Mouse (Mus musculus): ENCODE results near the gene Tmeff2. TPM values are rescaled to one million over a fixed set of nuclear protein-coding genes. Genes with fewer than 3 reads are reported as not detected.

Gene Tmeff2
- total RNA-seq, 1 experiment = 0.85 TPM

- Histone ChIP-seq H3K27ac (ENCODE audit: insufficient read depth, low read depth, low read length, poor library complexity, severe bottlenecking) (no peak overlapping the region), H3K9me3 (ENCODE audit: control insufficient read depth, insufficient read depth, low read depth, low read length) (no peaks in the 10 kb centered on the region), H3K9ac (ENCODE audit: insufficient read depth, low read depth, low read length, poor library complexity, severe bottlenecking) (no peak overlapping the region), H3K4me1 (ENCODE audit: control insufficient read depth in 2 of 2, insufficient read depth in 2 of 2, low read length in 2 of 2, poor library complexity in 1 of 2) (0 out of 4 replicates have a peak, but pooled peaks cover 0 to 2% of the 10 kb centered on the region in 2 experiments), H3K4me3 (ENCODE audit: insufficient read depth in 1 of 2, low read depth in 1 of 2, low read length in 2 of 2, poor library complexity in 1 of 2, severe bottlenecking in 1 of 2) (no peak overlapping the region), H3K36me3 (ENCODE audit: control insufficient read depth, insufficient read depth, low read length, poor library complexity, severe bottlenecking) (no peaks in the 10 kb centered on the region)
- no peak for TF ChIP-seq MAFK (IDR thresholded peaks at IDR 0.05; ENCODE audit: insufficient read depth, low read depth, low read length)
- TF ChIP-seq CHD2 (IDR thresholded peaks at IDR 0.05; ENCODE audit: low read depth, low read length) = no peak
- TF ChIP-seq ZNF384 (IDR thresholded peaks at IDR 0.05; ENCODE audit: low read depth, low read length) = no peak
- no peak for TF ChIP-seq ZC3H11A (IDR thresholded peaks at IDR 0.05; ENCODE audit: borderline replicate concordance, low read depth, low read length)
- TF ChIP-seq HCFC1 (IDR thresholded peaks at IDR 0.05; ENCODE audit: borderline replicate concordance, insufficient read depth, low read length) = no peak
- in situ Hi-C loops (cut with MboI; ENCODE audit: low sequenced_read_pairs in 2 of 2, unreplicated experiment in 2 of 2) = no loop called here
- no peak for DNase-seq (ENCODE audit: low read depth, low spot score)
Observed at GRCm38 (mm10) chr1:51149488-51149887, 249.0 kb downstream of the Tmeff2 start.

GRCm38 (mm10) chr1:51149890-51150289, 249.4 kb downstream of the Tmeff2 start:
- TF ChIP-seq HCFC1 (IDR thresholded peaks at IDR 0.05; ENCODE audit: borderline replicate concordance, insufficient read depth, low read length) (no peak), ZNF384 (IDR thresholded peaks at IDR 0.05; ENCODE audit: low read depth, low read length) (no peak), CHD2 (IDR thresholded peaks at IDR 0.05; ENCODE audit: low read depth, low read length) (no peak), MAFK (IDR thresholded peaks at IDR 0.05; ENCODE audit: insufficient read depth, low read depth, low read length) (no peak), ZC3H11A (IDR thresholded peaks at IDR 0.05; ENCODE audit: borderline replicate concordance, low read depth, low read length) (no peak)
- Histone ChIP-seq H3K4me3 (ENCODE audit: insufficient read depth in 1 of 2, low read depth in 1 of 2, low read length in 2 of 2, poor library complexity in 1 of 2, severe bottlenecking in 1 of 2) (no peak overlapping the region), H3K9ac (ENCODE audit: insufficient read depth, low read depth, low read length, poor library complexity, severe bottlenecking) (no peak overlapping the region), H3K4me1 (ENCODE audit: control insufficient read depth in 2 of 2, insufficient read depth in 2 of 2, low read length in 2 of 2, poor library complexity in 1 of 2) (0 out of 4 replicates have a peak, but pooled peaks cover 0 to 2% of the 10 kb centered on the region in 2 experiments), H3K9me3 (ENCODE audit: control insufficient read depth, insufficient read depth, low read depth, low read length) (no peaks in the 10 kb centered on the region), H3K27ac (ENCODE audit: insufficient read depth, low read depth, low read length, poor library complexity, severe bottlenecking) (no peak overlapping the region), H3K36me3 (ENCODE audit: control insufficient read depth, insufficient read depth, low read length, poor library complexity, severe bottlenecking) (no peaks in the 10 kb centered on the region)
- no peak for DNase-seq (ENCODE audit: low read depth, low spot score)
- in situ Hi-C loops (cut with MboI; ENCODE audit: low sequenced_read_pairs in 2 of 2, unreplicated experiment in 2 of 2) = no loop called here

GRCm38 (mm10) chr1:51152017-51152416, 251.6 kb downstream of the Tmeff2 start:
- Histone ChIP-seq H3K4me3 (ENCODE audit: insufficient read depth in 1 of 2, low read depth in 1 of 2, low read length in 2 of 2, poor library complexity in 1 of 2, severe bottlenecking in 1 of 2) (no peak overlapping the region), H3K36me3 (ENCODE audit: control insufficient read depth, insufficient read depth, low read length, poor library complexity, severe bottlenecking) (no peaks in the 10 kb centered on the region), H3K9me3 (ENCODE audit: control insufficient read depth, insufficient read depth, low read depth, low read length) (no peaks in the 10 kb centered on the region), H3K27ac (ENCODE audit: insufficient read depth, low read depth, low read length, poor library complexity, severe bottlenecking) (no peak overlapping the region), H3K9ac (ENCODE audit: insufficient read depth, low read depth, low read length, poor library complexity, severe bottlenecking) (no peak overlapping the region), H3K4me1 (ENCODE audit: control insufficient read depth in 2 of 2, insufficient read depth in 2 of 2, low read length in 2 of 2, poor library complexity in 1 of 2) (0 out of 4 replicates have a peak, but pooled peaks cover 0 to 2% of the 10 kb centered on the region in 2 experiments)
- DNase-seq (ENCODE audit: low read depth, low spot score) = no peak
- in situ Hi-C loops (cut with MboI; ENCODE audit: low sequenced_read_pairs in 2 of 2, unreplicated experiment in 2 of 2) = no loop called here
- TF ChIP-seq ZNF384 (IDR thresholded peaks at IDR 0.05; ENCODE audit: low read depth, low read length) (no peak), ZC3H11A (IDR thresholded peaks at IDR 0.05; ENCODE audit: borderline replicate concordance, low read depth, low read length) (no peak), CHD2 (IDR thresholded peaks at IDR 0.05; ENCODE audit: low read depth, low read length) (no peak)

DNA sequence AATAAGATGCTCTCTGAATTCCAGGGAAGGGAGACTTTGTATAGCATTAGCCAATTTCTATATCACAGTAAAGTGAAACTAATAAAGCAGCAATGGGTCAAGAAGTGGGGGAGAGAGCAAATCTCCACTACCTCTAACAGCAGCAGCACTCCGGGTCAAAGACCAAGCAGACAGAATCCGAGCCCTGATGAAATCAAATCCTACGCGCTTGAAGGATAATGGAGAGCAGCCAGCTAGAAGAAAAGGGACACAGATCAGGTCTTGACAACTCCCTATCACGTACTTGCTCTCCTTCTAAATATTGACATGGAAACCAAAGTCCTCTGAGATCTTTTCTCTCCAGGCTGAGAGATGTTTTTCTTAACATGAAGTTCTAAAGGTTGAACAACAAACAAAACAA, 252.4 kb downstream of the Tmeff2 start:
- Histone ChIP-seq H3K9ac (ENCODE audit: insufficient read depth, low read depth, low read length, poor library complexity, severe bottlenecking) (no peak overlapping the region), H3K4me3 (ENCODE audit: insufficient read depth in 1 of 2, low read depth in 1 of 2, low read length in 2 of 2, poor library complexity in 1 of 2, severe bottlenecking in 1 of 2) (no peak overlapping the region), H3K27ac (ENCODE audit: insufficient read depth, low read depth, low read length, poor library complexity, severe bottlenecking) (no peak overlapping the region), H3K4me1 (ENCODE audit: control insufficient read depth in 2 of 2, insufficient read depth in 2 of 2, low read length in 2 of 2, poor library complexity in 1 of 2) (0 out of 4 replicates have a peak, but pooled peaks cover 0 to 2% of the 10 kb centered on the region in 2 experiments), H3K36me3 (ENCODE audit: control insufficient read depth, insufficient read depth, low read length, poor library complexity, severe bottlenecking) (no peaks in the 10 kb centered on the region), H3K9me3 (ENCODE audit: control insufficient read depth, insufficient read depth, low read depth, low read length) (no peaks in the 10 kb centered on the region)
- no peak for TF ChIP-seq MAFK (IDR thresholded peaks at IDR 0.05; ENCODE audit: insufficient read depth, low read depth, low read length)
- TF ChIP-seq HCFC1 (IDR thresholded peaks at IDR 0.05; ENCODE audit: borderline replicate concordance, insufficient read depth, low read length) = no peak
- no peak for TF ChIP-seq CHD2 (IDR thresholded peaks at IDR 0.05; ENCODE audit: low read depth, low read length)
- no peak for TF ChIP-seq ZNF384 (IDR thresholded peaks at IDR 0.05; ENCODE audit: low read depth, low read length)
- TF ChIP-seq ZC3H11A (IDR thresholded peaks at IDR 0.05; ENCODE audit: borderline replicate concordance, low read depth, low read length) = no peak
- in situ Hi-C loops (cut with MboI; ENCODE audit: low sequenced_read_pairs in 2 of 2, unreplicated experiment in 2 of 2) = no loop called here
- DNase-seq (ENCODE audit: low read depth, low spot score) = no peak

- Histone ChIP-seq H3K9me3 (ENCODE audit: control insufficient read depth, insufficient read depth, low read depth, low read length) (no peaks in the 10 kb centered on the region), H3K4me1 (ENCODE audit: control insufficient read depth in 2 of 2, insufficient read depth in 2 of 2, low read length in 2 of 2, poor library complexity in 1 of 2) (0 out of 4 replicates have a peak, but pooled peaks cover 0 to 2% of the 10 kb centered on the region in 2 experiments), H3K27ac (ENCODE audit: insufficient read depth, low read depth, low read length, poor library complexity, severe bottlenecking) (no peak overlapping the region), H3K9ac (ENCODE audit: insufficient read depth, low read depth, low read length, poor library complexity, severe bottlenecking) (no peak overlapping the region), H3K36me3 (ENCODE audit: control insufficient read depth, insufficient read depth, low read length, poor library complexity, severe bottlenecking) (no peaks in the 10 kb centered on the region), H3K4me3 (ENCODE audit: insufficient read depth in 1 of 2, low read depth in 1 of 2, low read length in 2 of 2, poor library complexity in 1 of 2, severe bottlenecking in 1 of 2) (no peak overlapping the region)
- DNase-seq (ENCODE audit: low read depth, low spot score) = no peak
- in situ Hi-C loops (cut with MboI; ENCODE audit: low sequenced_read_pairs in 2 of 2, unreplicated experiment in 2 of 2) = no loop called here
- TF ChIP-seq ZNF384 (IDR thresholded peaks at IDR 0.05; ENCODE audit: low read depth, low read length) = no peak
- TF ChIP-seq MAFK (IDR thresholded peaks at IDR 0.05; ENCODE audit: insufficient read depth, low read depth, low read length) = no peak
- TF ChIP-seq CHD2 (IDR thresholded peaks at IDR 0.05; ENCODE audit: low read depth, low read length) = no peak
- TF ChIP-seq ZC3H11A (IDR thresholded peaks at IDR 0.05; ENCODE audit: borderline replicate concordance, low read depth, low read length) = no peak
- no peak for TF ChIP-seq HCFC1 (IDR thresholded peaks at IDR 0.05; ENCODE audit: borderline replicate concordance, insufficient read depth, low read length)
Observed at GRCm38 (mm10) chr1:51184276-51184675, 283.8 kb downstream of the Tmeff2 start.

Data from ES-E14 (cell line).